Mouse (Mus musculus) ES-CJ7 (cell line): ENCODE data around the gene Tm4sf19.
A peak's percentile ranks its signal among the peaks of the same experiment; 100 is the strongest.
"Not testable (repeated sequence)": the region's sequence is repeated elsewhere in the genome, so short reads cannot be mapped to it uniquely, and the experiment has no call there.

Experiments
- DNase-seq: peaks from one replicate; pipeline ENCODE4 v3.0.0; 2011; ENCODE audit warnings: low read depth, low spot score

Tm4sf19 gene

DNA sequence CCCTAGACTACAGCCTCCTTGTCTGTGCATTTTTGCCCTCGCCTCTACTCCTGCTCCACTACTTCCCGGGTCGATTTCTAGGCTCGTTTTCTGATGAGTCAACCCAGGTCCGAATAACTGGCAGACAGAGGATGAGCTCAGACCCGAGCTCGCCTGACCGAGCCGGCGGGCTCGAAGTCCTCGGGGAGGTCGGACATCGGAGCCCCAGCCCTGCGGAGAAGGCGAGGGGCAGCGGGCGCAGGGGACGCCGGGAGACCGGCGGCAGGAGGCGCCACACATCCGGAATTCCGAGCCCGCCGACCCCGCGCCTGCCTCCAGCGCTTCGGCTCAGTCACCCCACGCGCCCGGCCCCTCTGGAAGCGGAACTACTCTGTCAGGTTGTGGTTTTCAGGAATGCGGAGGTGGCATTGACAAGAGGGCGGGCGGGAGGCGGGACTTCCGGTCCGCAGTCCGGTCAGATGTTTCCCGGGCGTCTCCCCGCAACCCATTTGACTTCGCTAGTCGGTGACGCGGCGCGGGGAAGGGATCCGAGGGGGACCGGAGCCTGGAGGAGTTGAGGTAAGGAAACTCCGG, 30.3 kb downstream of the Tm4sf19 start, which contains the start of gene Pcyt1a:
Gene Pcyt1a, plus strand, starts transcription at position 448 of the 573 bp plus-strand sequence.
- DNase-seq: peak; percentile 91

DNA sequence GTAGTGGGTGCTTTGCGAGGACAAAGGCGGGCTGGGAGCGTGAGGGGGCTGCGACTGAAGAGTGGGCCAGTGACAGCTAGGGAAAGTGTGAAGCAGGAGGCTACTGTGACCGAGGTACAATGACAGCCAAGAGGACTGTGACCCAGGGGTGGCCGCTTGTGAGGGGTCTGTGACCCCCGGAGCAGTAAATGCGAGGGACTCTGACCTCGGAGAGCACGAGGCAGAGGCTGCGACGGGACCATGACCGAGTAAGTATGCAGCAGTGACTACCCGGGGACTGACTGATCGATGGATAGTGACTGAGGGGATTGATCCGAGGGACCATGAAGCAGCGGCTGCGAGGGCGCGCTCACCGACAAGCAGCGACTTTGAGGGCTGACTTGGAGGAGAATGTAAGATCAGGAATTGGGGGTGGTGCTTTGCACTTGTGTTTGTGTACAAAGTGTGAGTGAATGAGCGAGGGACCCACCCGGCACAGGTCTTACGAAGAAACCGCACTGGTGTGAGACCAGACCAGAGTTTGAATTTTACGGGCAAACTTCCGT, 30.8 kb downstream of the Tm4sf19 start:
- DNase-seq: peak; percentile 17

GRCm38 (mm10) chr16:32431926-32432325, 31.6 kb downstream of the Tm4sf19 start:
- no peak for DNase-seq

GRCm38 (mm10) chr16:32433138-32433537, 32.8 kb downstream of the Tm4sf19 start:
- no peak for DNase-seq

GRCm38 (mm10) chr16:32434066-32434465, 33.8 kb downstream of the Tm4sf19 start:
- DNase-seq: no peak

GRCm38 (mm10) chr16:32434691-32435090, 34.4 kb downstream of the Tm4sf19 start:
- no peak for DNase-seq

GRCm38 (mm10) chr16:32436657-32437056, 36.4 kb downstream of the Tm4sf19 start:
- no peak for DNase-seq

GRCm38 (mm10) chr16:32437266-32437665, 37.0 kb downstream of the Tm4sf19 start:
- no peak for DNase-seq

DNA sequence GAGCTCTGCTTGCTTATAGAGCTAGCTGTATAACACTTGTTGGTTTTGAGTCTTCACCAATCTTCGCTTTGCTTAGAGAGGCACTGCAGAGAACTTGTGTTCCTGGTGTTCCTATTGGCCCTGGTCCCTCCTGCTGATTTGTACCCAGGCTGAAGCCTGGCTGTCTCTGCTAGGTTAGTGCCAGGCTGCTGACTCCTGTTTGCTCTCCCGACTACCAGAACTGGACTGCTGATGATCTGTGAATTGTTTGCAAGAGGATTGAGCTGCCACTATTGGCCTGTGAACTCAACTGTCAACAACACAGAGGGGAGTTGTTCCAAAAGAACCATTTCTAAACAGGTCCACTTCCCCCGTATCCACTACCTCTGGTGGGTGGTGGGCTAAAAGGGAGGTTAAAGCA, 41.1 kb downstream of the Tm4sf19 start:
- no peak for DNase-seq

DNA sequence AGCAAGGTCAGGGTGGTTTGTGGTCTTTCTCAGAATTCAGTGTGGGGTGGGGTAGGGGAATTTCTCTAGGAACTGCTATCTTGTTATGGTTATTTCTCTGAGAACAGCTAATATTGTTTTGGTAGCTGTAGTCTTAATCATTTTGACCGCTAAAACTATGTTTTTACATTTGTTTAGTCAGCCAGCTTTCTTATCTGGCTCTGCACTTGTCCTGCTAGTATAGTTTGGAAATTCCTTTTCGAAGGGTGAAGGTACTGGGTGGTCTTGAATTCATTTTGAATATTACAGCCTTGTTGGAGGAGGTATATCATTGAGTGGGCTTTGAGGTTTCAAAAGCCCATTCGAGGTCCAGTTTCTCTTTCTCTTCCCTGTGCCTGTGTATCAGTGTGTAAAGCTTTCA, 44.3 kb downstream of the Tm4sf19 start:
- not testable (repeated sequence) for DNase-seq

DNA sequence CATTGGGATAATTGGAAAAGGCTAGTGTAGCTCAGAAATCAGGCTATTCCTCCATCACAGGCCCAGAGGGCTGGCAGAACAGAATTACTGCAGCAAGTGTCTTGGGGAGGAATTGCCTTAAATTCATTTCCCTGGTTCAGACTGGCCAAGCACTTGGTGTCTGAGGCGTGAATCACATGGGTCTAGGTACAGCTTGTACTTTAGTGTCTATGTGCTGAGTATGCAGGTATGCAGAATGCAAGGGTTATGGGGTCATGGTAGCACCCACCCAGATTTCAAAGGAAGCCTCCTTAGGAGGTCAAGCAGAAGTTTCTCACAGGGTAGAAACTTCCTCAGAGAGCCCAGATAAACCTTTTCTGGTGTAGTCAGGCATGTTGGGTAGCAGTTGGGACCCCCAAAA, 45.3 kb downstream of the Tm4sf19 start:
- no peak for DNase-seq

DNA sequence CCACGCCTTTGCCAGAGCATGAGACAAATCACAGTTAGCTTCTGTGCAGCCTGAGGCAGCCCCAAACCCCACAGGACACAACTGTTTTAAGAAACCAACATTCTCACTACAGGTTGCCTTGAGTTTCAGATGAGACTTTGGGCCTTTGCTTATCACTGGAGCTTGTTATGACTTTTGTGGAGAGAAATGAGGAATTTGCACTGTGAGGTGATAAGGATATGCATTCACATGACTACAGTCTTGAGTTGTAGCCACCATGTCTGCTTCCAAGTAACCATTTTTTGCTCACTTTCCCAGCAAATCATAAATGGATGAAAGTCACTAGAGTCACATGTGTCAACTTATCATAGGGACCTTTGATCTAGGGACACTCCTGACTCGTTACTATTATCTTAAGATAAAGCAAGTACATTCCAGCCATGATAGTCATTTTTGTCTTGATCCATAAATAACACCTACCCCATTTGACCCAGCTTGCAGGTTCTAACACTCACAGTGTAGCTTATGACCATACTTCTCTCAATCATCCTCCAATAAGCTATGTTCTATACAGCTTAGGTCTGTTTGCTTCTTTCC, 46.3 kb downstream of the Tm4sf19 start:
- no peak for DNase-seq

DNA sequence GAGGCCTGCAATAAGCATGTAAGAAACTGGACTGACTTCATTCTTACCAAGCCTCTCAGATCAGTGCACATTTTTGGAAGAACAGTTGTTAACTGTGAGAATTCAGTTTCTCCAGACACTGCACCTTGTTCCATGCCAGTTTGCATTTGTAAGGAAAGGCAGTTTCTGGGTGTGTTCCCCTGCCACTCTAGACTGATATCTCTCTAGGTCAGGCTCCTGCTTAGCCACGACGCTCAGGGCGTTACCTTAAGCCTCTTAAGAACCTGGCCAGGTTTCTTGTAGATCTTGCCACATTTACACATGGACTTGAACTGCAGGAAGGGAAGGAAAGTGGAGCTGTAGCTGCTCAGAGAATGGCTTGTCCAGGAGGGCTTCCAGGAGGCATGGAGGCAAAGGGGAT, 49.4 kb downstream of the Tm4sf19 start:
- DNase-seq: no peak

GRCm38 (mm10) chr16:32450133-32450532, 49.8 kb downstream of the Tm4sf19 start:
- DNase-seq: no peak

DNA sequence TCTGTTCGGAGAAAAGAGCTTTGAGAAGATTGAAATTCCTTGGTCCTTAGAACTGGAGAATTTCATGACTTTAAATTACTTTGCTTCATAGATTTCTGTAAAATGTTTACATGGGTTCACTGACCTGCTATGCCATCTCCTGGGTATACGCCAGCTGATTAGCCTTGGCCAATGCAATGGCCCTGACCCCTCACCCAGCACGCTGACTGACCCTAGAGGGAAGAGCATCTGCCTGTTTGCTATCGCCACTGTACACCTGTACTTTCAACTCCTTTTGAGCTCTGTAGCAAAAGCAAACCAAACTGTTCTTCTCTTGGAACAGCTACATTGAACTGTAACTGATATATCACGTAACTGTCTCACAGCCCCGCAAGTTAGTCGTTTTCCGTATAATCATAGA, 52.8 kb downstream of the Tm4sf19 start:
- no peak for DNase-seq

DNA sequence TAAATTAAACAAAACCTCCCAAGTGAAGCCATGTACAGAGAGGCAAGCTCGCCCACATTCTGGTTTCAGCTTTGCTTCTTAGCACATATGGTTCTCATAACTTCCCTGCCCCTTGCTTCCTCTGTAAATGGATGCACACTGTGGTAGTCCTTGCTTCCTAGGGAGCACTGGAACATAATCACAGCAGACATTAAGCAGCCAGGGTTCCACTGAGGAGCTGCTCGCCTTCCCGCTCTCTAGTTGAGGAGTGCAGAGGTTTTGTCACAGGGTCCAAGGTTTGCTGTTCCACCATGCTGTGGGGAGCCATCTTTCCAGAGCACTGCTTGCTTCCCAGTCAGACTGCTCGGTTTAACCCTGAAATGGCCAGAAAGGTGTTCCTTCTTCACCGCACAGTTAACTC, 54.3 kb downstream of the Tm4sf19 start:
- DNase-seq: no peak

DNA sequence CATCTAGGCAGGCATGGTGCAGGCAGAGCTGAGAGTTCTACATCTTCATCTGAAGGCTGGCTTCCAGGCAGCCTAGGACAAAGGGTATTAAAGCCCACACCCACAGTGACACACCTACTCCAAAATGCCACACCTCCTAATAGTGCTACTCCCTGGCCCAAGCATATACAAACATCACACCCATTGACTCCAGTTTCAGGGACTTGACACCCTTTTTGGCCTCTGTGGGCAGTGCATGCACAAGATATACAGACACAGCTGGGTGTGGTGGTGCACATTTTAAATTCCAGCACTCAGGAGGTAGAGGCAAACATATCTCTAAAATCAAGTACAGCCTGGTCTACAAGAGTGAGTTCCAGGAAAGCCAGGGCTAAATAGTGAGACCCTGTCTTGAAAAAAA, 55.8 kb downstream of the Tm4sf19 start:
- DNase-seq: no peak

GRCm38 (mm10) chr16:32456761-32457160, 56.5 kb downstream of the Tm4sf19 start:
- DNase-seq: no peak
